Mouse (Mus musculus) intestine, embryonic 16.5 days (tissue): ENCODE data around the gene Prss35. TPM values are rescaled to one million over a fixed set of nuclear protein-coding genes. Genes with fewer than 3 reads are reported as not detected.

Experiments
- ATAC-seq: fragments of 200-750 bp; cut with Nextera tagmentation; 2 replicates; pipeline ENCODE4 v1.8.0; 2017; ENCODE audit warnings: moderate TSS enrichment, moderate library complexity
- H3K27ac ChIP-seq: fragments of 300-500 bp; sonication (generic); 2 replicates; pipeline ENCODE4 v1.5.1; 2014; ENCODE audit warnings: mild to moderate bottlenecking, low read length
- H3K27me3 ChIP-seq: fragments of 300-500 bp; sonication (generic); replicated peaks from 2 replicates; pipeline ENCODE4 v1.6.1; 2014; ENCODE audit warnings: low read length, control low read depth, mixed read lengths; ENCODE audit not compliant: control insufficient read depth, insufficient read depth
- H3K36me3 ChIP-seq: fragments of 300-500 bp; sonication (generic); 2 replicates; pipeline ENCODE4 v1.6.1; 2014; ENCODE audit warnings: low read length, control low read depth; ENCODE audit not compliant: control insufficient read depth, insufficient read depth
- H3K4me1 ChIP-seq: fragments of 300-500 bp; sonication (generic); 2 replicates; pipeline ENCODE4 v1.6.1; 2014; ENCODE audit warnings: low read length, control low read depth, mixed read lengths; ENCODE audit not compliant: control insufficient read depth, insufficient read depth
- H3K4me2 ChIP-seq: fragments of 300-500 bp; sonication (generic); 2 replicates; pipeline ENCODE4 v1.6.1; 2014; ENCODE audit warnings: low read depth, low read length, control low read depth
- H3K4me3 ChIP-seq: fragments of 300-500 bp; sonication (generic); 2 replicates; pipeline ENCODE4 v1.5.1; 2014; ENCODE audit warnings: mild to moderate bottlenecking, low read length
- H3K9ac ChIP-seq: fragments of 300-500 bp; sonication (generic); 2 replicates; pipeline ENCODE4 v1.6.1; 2014; ENCODE audit warnings: low read depth, low read length
- H3K9me3 ChIP-seq: fragments of 300-500 bp; sonication (generic); 2 replicates; pipeline ENCODE4 v1.6.1; 2016; ENCODE audit warnings: low read length, control low read depth; ENCODE audit not compliant: control insufficient read depth
- WGBS: fragments of 180-500 bp; shearing (Covaris S2); extraction: QIAGEN DNeasy Blood & Tissue Kit; methylation state at CpG from one replicate; pipeline ENCODE4 v1.1.7; 2014; 5-methylcytosine and 5-hydroxymethylcytosine counted together
- polyA plus RNA-seq: library from polyadenylated mRNA; unstranded; fragments of >200 nt; fragmentation: Nextera tagmentation; extraction: Ambion mirVana; gene quantifications from 2 replicates; pipeline ENCODE4 v1.2.1, GENCODE M21; 2015

Prss35 gene
- polyA plus RNA-seq, result 15.2 and 16.0 TPM in 2 replicates

DNA sequence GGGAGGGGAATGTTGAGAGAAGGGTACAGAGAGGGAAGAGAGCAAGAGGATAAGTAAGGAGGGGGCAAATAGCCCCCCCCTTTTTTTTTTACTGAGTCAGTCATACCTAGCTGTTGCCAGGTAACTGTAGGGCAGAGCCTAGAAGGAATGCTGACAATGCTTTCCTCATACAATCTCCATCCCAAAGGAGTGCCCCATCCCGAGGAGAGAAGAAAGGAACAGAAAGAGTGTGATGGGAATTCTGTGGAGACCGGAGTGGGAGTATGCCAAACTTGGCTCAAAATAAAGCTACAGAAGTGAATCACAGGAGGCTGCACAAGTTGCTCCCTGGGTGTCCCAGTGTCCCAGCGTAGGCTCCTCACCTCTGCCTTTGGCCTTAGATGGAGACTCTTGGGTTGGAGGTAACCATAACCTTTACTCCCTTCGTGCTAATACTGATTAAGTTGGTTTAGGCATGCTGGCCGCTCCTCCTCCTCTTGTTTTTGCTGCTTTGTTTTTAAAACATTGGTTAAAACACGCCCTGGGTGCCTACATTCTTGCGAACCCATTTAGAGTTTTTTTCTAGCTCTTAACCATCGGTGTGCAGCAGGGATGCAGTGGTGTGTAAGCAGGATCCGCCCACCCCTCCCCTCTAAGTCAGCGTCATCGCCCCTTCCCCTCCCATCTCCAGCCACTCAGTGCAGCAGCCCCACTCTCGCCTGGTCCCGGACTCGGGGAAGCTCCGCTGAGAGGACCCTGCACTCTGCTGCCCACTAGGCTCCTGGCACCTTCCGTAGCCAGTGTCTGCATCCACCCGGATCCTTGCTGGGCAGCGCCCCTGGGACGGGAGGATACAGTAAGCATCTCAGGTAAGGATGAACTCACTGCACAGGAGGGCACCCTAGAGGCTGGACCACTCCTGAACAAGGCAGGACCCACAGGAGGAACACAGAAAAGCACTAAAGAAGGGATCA, at the start of gene Prss35:
TSS of gene Prss35 (plus strand) at position 691 of the 953 bp plus-strand sequence.
- peak within 1 kb of the TSS; percentile 45 for H3K4me2 ChIP-seq
- H3K27me3 ChIP-seq, result 0 out of 2 replicates have a peak, but pooled peaks cover 3% of the 10 kb centered on the region
- H3K9me3 ChIP-seq, result no peaks in the 10 kb centered on the region
- ATAC-seq, result peak; percentile 56
- WGBS, result 8% methylated on average over 19 of the region's 19 CpGs
- no peak within 1 kb of the TSS for H3K27ac ChIP-seq
- 0 out of 2 replicates have a peak, but pooled peaks cover 2% of the 10 kb centered on the region for H3K4me1 ChIP-seq
- peak within 1 kb of the TSS; percentile 38 for H3K4me3 ChIP-seq
- no peaks in the 10 kb centered on the region for H3K36me3 ChIP-seq
- peak within 1 kb of the TSS; percentile 53 for H3K9ac ChIP-seq

DNA sequence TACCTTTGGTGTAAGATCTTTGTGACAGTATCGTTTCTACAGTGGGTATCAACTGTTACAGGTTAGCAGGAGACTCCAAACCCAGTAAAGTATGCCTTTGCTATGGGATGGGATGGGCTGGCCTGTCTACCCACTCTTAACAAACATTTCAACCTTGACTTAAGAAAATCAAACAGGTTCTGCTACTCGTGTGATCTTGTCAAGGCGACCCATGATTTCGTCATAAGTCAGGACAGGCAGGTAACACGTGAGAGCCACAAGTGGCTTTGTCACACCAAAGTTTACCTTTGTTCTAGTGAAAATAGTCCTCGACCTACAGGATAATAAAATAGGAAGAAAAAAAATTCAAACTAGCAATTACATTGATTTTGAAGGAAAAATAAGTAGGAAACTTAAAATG, 49.5 kb upstream of the Prss35 start:
- no peak for ATAC-seq
- Histone ChIP-seq H3K27ac (no peak overlapping the region), H3K4me2 (no peak overlapping the region), H3K27me3 (no peaks in the 10 kb centered on the region), H3K9me3 (no peaks in the 10 kb centered on the region), H3K4me1 (0 out of 2 replicates have a peak, but pooled peaks cover 3% of the 10 kb centered on the region), H3K36me3 (no peaks in the 10 kb centered on the region), H3K9ac (no peak overlapping the region), H3K4me3 (no peak overlapping the region)
- WGBS, result 76% methylated on average over 6 of the region's 6 CpGs

DNA sequence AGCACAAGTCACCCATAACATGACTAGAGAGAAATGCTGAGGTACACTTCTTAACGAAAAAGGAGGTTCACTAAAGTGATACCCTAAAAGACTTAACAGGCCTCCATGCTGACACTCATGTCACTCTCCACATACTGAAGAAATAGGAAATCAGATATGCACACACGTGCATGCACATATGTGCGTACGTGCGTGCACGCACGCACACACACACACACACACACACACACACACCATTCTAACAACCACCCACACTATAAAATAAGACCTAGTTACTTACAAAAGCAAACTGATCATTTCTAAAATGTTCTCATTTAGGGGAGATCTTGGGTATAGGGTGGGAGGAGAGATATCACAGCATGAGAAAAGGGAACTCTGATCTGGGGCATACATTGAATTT, 48.8 kb upstream of the Prss35 start:
- H3K4me1 ChIP-seq, result 0 out of 2 replicates have a peak, but pooled peaks cover 3% of the 10 kb centered on the region
- H3K4me2 ChIP-seq, result no peak overlapping the region; the same call in none of the 2 replicates
- H3K9me3 ChIP-seq, result no peaks in the 10 kb centered on the region
- H3K27me3 ChIP-seq, result no peaks in the 10 kb centered on the region
- no peak overlapping the region for H3K27ac ChIP-seq
- 96% methylated on average over 7 of the region's 7 CpGs for WGBS
- H3K36me3 ChIP-seq, result no peaks in the 10 kb centered on the region
- ATAC-seq, result no peak
- no peak overlapping the region for H3K4me3 ChIP-seq
- no peak overlapping the region for H3K9ac ChIP-seq

DNA sequence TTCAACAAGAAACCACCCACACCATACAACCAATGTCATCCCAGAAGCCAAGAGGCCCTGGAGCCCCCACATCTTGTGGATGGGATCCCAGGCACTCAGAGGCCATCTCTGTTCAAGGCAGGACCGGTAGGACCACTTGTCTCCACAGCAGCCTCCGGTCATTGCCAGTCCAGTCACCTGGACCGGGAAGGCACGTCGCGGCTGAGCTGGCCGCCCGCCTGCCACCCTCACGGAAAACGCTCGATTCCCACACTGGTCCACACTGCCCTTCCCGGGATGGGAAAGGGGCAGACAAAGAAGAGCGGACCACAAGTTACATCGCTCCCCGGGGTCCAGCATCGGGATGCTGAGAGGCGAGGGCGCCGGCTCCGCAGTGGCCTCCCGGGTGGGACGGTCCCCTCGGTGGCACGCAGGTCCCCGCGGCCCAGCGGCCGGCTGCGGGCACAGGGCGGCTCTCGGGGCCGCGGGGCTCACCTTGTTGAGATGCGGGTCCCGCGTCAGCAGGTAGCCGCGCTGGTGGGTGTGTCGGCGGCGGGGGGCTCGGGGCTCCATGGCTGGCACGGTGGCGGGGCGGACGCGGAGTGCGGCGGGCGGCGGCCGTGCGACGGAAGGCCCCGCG, 48.1 kb upstream of the Prss35 start:
- Histone ChIP-seq H3K4me2 (peak overlapping the region; percentile 93), H3K27ac (peak overlapping the region; percentile 18; the same call in 1 of the 2 replicates), H3K36me3 (no peaks in the 10 kb centered on the region), H3K9me3 (no peaks in the 10 kb centered on the region), H3K9ac (peak overlapping the region; percentile 87), H3K27me3 (no peaks in the 10 kb centered on the region), H3K4me1 (0 out of 2 replicates have a peak, but pooled peaks cover 3% of the 10 kb centered on the region), H3K4me3 (peak overlapping the region; percentile 76)
- under 1% methylated on average over 55 of the region's 56 CpGs for WGBS
- peak; percentile 50 for ATAC-seq

DNA sequence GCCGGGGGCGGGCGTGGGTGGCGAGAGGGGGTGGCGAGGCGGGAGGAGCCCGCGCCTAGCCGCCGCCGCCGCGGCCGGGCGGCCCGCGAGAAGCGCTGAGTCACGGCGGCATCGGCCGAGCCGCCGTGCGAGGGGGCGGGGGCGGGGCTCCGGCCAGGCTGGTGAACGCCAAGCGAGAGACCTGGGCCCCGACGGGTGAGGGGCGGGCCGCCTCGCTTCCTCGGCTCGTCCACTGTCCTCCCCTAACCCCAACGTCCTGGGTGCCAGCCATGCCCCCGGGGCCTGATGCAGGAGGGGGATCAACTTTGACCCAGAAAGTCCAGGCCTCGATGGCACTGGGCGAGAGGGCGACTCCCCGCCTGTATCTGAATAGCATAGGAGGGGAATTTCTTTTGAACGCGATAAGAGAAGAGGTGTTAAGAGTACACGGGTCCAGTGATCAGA, 47.6 kb upstream of the Prss35 start, which contains the start of gene Me1:
TSS of gene Me1 (minus strand) at position 136 of the 444 bp plus-strand sequence.
- Histone ChIP-seq H3K36me3 (no peaks in the 10 kb centered on the region), H3K9ac (peak within 1 kb of the TSS; percentile 87), H3K9me3 (no peaks in the 10 kb centered on the region), H3K27me3 (no peaks in the 10 kb centered on the region), H3K4me2 (peak within 1 kb of the TSS; percentile 93), H3K4me3 (peak within 1 kb of the TSS; percentile 76), H3K4me1 (0 out of 2 replicates have a peak, but pooled peaks cover 3% of the 10 kb centered on the region), H3K27ac (peak within 1 kb of the TSS; percentile 18; the same call in 1 of the 2 replicates)
- 2% methylated on average over 35 of the region's 46 CpGs for WGBS
- peak; percentile 79 for ATAC-seq

DNA sequence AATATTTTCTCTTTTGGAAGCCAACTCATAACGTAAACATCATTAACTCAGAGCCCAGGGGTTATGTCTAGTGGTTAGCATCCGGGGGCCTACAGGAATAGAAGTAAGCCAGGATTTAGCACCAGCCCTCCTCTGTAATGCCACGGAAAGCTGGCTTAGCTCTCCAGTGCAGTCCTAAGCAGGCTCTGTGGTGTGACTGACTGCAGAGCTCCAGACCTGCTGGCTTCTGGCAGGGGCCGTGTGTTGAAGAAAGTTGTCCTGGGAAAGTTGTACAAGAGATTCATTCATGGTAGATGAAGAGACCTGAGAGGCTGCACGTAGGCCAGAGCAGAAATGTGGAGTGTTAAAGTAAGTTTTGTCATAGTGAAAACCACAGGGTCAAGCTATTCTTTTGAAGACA, 42.2 kb upstream of the Prss35 start:
- ATAC-seq, result peak; percentile 37
- H3K4me1 ChIP-seq, result peaks cover 5% of the 10 kb centered on the region; the same call in 1 of the 2 replicates
- 36% methylated on average over 5 of the region's 5 CpGs for WGBS
- no peaks in the 10 kb centered on the region for H3K9me3 ChIP-seq
- H3K36me3 ChIP-seq, result no peaks in the 10 kb centered on the region
- H3K4me2 ChIP-seq, result no peak overlapping the region
- no peak overlapping the region for H3K9ac ChIP-seq
- H3K27ac ChIP-seq, result no peak overlapping the region
- no peak overlapping the region for H3K4me3 ChIP-seq
- no peaks in the 10 kb centered on the region for H3K27me3 ChIP-seq

DNA sequence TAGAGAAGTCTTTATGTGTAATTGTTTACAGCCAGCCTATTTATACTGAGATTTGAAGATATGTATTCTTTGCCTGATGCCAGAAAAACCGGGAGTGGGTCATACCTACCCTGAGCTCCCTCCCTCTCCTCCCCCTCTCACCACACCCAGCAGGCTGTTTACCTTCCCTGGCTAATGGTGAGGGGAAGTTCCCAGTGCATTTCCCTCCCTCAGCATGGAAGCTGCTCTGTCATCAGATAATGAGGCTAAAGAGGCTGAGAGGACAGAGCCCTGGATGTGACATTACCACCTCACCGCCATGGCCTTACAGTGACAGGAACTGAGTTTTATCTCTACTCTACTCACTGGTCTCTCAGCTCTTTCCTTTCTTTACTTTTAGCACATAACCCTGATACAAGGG, 41.6 kb upstream of the Prss35 start:
- Histone ChIP-seq H3K27me3 (no peaks in the 10 kb centered on the region), H3K4me2 (no peak overlapping the region), H3K9me3 (no peaks in the 10 kb centered on the region), H3K9ac (no peak overlapping the region), H3K4me3 (no peak overlapping the region), H3K27ac (no peak overlapping the region), H3K4me1 (peaks cover 5% of the 10 kb centered on the region; the same call in 1 of the 2 replicates), H3K36me3 (no peaks in the 10 kb centered on the region)
- ATAC-seq, result peak; percentile 61
- WGBS, result 12% methylated on average over 2 of the region's 2 CpGs

DNA sequence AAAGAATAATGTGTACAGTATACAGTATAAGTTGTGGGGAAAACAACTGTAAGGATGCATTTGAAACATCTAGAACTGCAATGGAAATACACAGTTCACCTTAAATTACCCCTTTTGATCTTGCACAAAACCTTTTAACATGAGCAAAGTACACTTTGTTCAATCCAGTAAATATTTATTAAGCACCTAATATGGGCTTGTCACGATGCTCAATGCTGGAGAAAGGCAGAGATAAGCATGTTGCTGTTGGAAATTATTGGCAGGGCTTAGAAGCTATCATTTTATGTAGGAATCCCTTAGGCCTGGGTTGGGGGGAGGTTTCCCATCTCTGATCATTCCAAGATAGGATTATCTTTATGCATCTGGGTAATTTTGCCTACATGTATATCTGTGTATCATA, 36.0 kb upstream of the Prss35 start:
- no peak overlapping the region for H3K27ac ChIP-seq
- no peaks in the 10 kb centered on the region for H3K27me3 ChIP-seq
- no peak for ATAC-seq
- H3K9me3 ChIP-seq, result no peaks in the 10 kb centered on the region
- no peaks in the 10 kb centered on the region for H3K4me1 ChIP-seq
- H3K36me3 ChIP-seq, result no peaks in the 10 kb centered on the region
- no peak overlapping the region for H3K4me3 ChIP-seq
- 50% methylated on average over 1 of the region's 1 CpGs for WGBS
- no peak overlapping the region for H3K4me2 ChIP-seq
- H3K9ac ChIP-seq, result no peak overlapping the region

DNA sequence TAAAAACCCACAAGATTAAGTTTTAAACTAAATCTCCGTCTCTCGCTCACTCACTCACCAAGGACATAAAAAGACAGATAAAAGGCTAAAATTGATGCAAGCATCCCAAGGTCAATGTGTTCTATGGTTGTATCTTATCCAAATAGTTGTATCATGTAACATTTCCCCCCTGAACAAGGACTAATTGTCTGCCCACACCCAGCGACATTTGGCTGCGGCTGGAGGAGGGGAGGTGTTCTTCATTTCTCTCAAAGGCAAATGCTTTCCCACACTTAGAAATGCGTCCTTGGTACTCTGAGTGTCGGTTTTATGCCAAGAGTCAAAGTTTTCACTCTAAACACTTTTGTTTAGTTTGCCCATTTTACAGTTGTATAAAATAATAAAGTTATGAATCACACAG, 34.5 kb upstream of the Prss35 start:
- Histone ChIP-seq H3K36me3 (no peaks in the 10 kb centered on the region), H3K27me3 (no peaks in the 10 kb centered on the region), H3K9ac (no peak overlapping the region), H3K4me2 (no peak overlapping the region), H3K4me1 (no peaks in the 10 kb centered on the region), H3K4me3 (no peak overlapping the region), H3K27ac (no peak overlapping the region), H3K9me3 (no peaks in the 10 kb centered on the region)
- ATAC-seq, result no peak
- 59% methylated on average over 6 of the region's 6 CpGs for WGBS
